Mouse (Mus musculus): ENCODE data around the gene Cdk2ap1.
"Not testable (repeated sequence)": the region's sequence is repeated elsewhere in the genome, so short reads cannot be mapped to it uniquely, and the experiment has no call there.

DNA sequence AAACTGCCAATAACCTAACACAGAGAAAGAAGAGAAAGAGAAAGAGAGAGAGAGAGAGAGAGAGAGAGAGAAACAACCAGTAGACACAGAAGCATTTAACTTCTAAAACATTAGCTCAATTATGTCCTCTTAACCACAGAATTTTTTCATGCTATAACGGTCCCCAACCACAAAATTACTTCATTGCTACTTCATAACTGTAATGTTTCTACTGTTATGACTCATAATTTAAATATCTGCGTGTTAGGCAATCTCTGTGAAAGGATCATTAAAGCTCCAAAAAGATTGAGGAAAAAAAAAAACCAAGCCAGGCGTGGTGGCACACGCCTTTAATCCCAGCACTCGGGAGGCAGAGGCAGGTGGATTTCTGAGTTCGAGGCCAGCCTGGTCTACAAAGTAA is 60.0 kb downstream of the Cdk2ap1 start:
- not testable (repeated sequence) for TF ChIP-seq POLR2A (IDR thresholded peaks at IDR 0.05; ENCODE audit: borderline replicate concordance, low read depth, low read length); CTCF (IDR thresholded peaks at IDR 0.05; ENCODE audit: low read depth, low read length)

Data from bone marrow macrophage, adult 2 months (primary cell).